Mouse (Mus musculus) liver, adult 2 months (tissue): Measurements from ENCODE around the gene Tgfa. TPM values are rescaled to one million over a fixed set of nuclear protein-coding genes. Genes with fewer than 3 reads are reported as not detected.

Experiments used
- DNase-seq: peaks from one replicate; pipeline ENCODE4 v3.0.0-alpha.2; 2011; ENCODE audit warnings: low read depth, low spot score; ENCODE audit errors: extremely low read depth
- H3K27ac ChIP-seq: fragments of 200-500 bp; replicated peaks from 2 replicates; pipeline ENCODE4 v1.5.1; 2012; ENCODE audit warnings: low read depth, mild to moderate bottlenecking, control low read depth, inconsistent platforms, low read length; ENCODE audit not compliant: insufficient read depth
- H3K27me3 ChIP-seq: fragments of 200-500 bp; 2 replicates; pipeline ENCODE4 v1.6.1; 2012; ENCODE audit warnings: mild to moderate bottlenecking, moderate library complexity, low read length, inconsistent platforms; ENCODE audit not compliant: control insufficient read depth, insufficient read depth
- H3K36me3 ChIP-seq: fragments of 200-500 bp; 2 replicates; pipeline ENCODE4 v1.6.1; 2012; ENCODE audit warnings: low read length, inconsistent platforms; ENCODE audit not compliant: control insufficient read depth, insufficient read depth
- H3K4me1 ChIP-seq: fragments of 200-500 bp; 2 replicates; pipeline ENCODE4 v1.6.1; 2011; ENCODE audit warnings: low read length; ENCODE audit not compliant: control insufficient read depth, insufficient read depth
- H3K4me3 ChIP-seq: fragments of 200-500 bp; 2 replicates; pipeline ENCODE4 v1.5.1; 2011; ENCODE audit warnings: low read depth, mild to moderate bottlenecking, control low read depth, low read length, moderate library complexity; ENCODE audit not compliant: insufficient read depth
- H3K79me2 ChIP-seq: fragments of 200-500 bp; 2 replicates; pipeline ENCODE4 v1.6.1; 2012; ENCODE audit warnings: inconsistent platforms, mild to moderate bottlenecking, low read length, moderate library complexity; ENCODE audit not compliant: control insufficient read depth, insufficient read depth
- H3K9ac ChIP-seq: fragments of 200-500 bp; 2 replicates; pipeline ENCODE4 v1.6.1; 2012; ENCODE audit warnings: low read depth, mild to moderate bottlenecking, control low read depth, inconsistent platforms, low read length
- CTCF ChIP-seq: fragments of 200-500 bp; IDR thresholded peaks from 2 replicates; pipeline ENCODE4 v1.5.1; 2011; ENCODE audit warnings: low read depth, low read length, control low read depth
- POLR2A ChIP-seq: fragments of 200-500 bp; IDR thresholded peaks from 2 replicates; pipeline ENCODE4 v1.6.1; 2011; ENCODE audit warnings: low read length, control low read depth; ENCODE audit not compliant: insufficient read depth; ENCODE audit errors: extremely low read depth
- WGBS: fragments of 180-500 bp; shearing (Covaris S2); methylation state at CpG from one replicate; pipeline ENCODE4 v1.1.7; 2018; 5-methylcytosine and 5-hydroxymethylcytosine counted together
- polyA plus RNA-seq: library from polyadenylated mRNA; depleted of rRNA; stranded (reverse); fragments of >200 nt; gene quantifications from 2 replicates; pipeline ENCODE4 v1.2.3, GENCODE M21; 2012
- total RNA-seq: library from RNA; depleted of rRNA; stranded (reverse); fragments of >200 nt; gene quantifications from 2 replicates; pipeline ENCODE4 v1.2.3, GENCODE M21; 2014

Gene Tgfa
- total and polyA plus RNA-seq, 2 experiments: 6.3 to 13.3 TPM

DNA sequence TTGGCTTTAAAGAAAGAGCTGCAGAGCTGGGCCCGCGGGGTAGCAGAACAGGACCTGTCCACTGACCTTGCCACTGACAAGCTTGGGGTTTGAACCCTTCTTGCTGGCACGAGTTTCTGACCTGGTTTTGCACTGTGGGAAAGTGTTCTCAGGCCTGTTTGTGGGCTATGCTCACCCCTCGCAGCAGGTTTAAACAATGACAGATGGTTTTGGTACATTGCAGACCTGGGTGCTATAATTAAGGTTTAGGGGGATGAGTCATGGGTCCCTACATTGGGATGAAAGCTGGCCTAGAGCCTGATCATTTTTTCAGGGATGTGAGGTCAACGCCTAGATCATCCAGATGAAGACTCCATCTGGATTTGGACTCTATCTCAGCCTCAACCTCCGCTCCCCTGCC, 11.0 kb downstream of the Tgfa start:
- TF ChIP-seq POLR2A: no peak
- no peak for TF ChIP-seq CTCF

DNA sequence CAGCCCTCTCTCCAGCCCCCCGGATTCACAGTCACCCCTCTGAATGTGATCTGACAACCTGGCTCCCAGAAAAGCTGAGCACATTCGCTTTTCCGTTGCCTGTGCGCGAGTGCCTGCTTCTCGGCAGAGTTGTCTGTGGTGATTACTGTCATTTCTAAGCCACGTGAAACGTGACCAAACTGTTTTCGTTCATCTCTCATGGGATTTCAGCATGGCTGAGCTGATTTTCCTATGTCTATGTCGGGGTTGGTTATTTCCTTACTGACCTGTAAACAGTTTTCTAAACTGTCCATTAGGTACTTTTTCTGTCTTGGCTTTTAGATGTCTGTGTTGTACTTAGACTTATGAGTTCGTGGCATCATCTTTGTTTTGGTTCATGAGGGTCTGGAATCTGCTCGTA, 12.0 kb downstream of the Tgfa start:
- Histone ChIP-seq H3K27ac (no peak overlapping the region), H3K4me1 (0 out of 2 replicates have a peak, but pooled peaks cover 7% of the 10 kb centered on the region), H3K4me3 (no peak overlapping the region), H3K36me3 (no peaks in the 10 kb centered on the region), H3K27me3 (no peaks in the 10 kb centered on the region), H3K9ac (no peak overlapping the region), H3K79me2 (peaks cover 26% of the 10 kb centered on the region; the same call in 1 of the 2 replicates)
- WGBS: 91% methylated on average over 12 of the region's 12 CpGs
- TF ChIP-seq POLR2A (no peak), CTCF (no peak)
- no peak for DNase-seq

More for the DNA sequence above, 11.0 kb downstream of the Tgfa start:
- H3K27ac ChIP-seq: no peak overlapping the region
- H3K36me3 ChIP-seq: no peaks in the 10 kb centered on the region
- H3K27me3 ChIP-seq: no peaks in the 10 kb centered on the region
- no peak overlapping the region for H3K9ac ChIP-seq
- peaks cover 26% of the 10 kb centered on the region; the same call in 1 of the 2 replicates for H3K79me2 ChIP-seq
- DNase-seq: no peak
- WGBS: 89% methylated on average over 6 of the region's 6 CpGs
- no peak overlapping the region for H3K4me3 ChIP-seq
- 0 out of 2 replicates have a peak, but pooled peaks cover 7% of the 10 kb centered on the region for H3K4me1 ChIP-seq

DNA sequence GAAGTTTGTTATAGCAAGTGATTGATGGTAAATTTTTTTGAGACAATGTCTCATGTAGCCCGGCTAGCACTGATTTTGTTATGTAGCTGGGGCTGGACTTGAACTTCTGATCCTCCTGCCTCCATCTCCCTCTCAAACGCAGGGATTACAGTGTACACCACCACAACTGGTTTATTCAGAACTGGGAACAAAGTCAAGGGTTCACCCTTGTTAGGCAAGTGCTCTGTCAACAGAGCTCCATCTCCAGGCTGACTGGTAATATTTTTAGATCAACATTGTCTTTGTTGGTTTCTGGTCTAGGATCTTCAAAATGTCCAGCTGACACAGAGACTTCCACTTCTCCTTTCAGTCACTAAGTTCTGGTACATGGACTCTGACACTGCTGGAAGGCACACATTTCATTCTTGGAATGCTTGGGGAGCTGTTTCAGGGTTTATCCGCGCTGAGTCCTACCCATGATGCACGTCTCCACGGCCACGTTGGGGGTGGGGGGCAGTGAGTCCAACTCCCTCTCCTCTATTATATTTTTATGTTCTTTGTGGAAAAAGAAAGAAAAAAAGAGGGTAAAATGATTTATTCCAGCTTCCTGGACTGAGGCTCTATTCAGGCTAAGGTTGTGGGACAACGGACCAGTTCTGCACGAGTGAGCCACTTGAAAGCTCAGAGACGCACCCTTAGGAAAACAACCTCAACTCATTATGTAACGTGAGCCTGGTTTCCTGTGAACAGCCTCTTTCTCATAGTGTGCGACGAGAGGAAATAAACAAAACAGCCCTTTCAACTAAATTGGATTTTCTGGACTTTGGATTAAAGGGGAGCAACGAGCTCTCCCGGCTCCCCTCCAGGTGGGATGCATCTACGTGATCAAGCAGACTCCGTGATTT, 14.4 kb downstream of the Tgfa start:
- H3K4me3 ChIP-seq: peak overlapping the region; percentile 26
- H3K79me2 ChIP-seq: peaks cover 27% of the 10 kb centered on the region; the same call in 1 of the 2 replicates
- H3K27me3 ChIP-seq: no peaks in the 10 kb centered on the region
- no peaks in the 10 kb centered on the region for H3K36me3 ChIP-seq
- H3K4me1 ChIP-seq: peaks cover 18% of the 10 kb centered on the region; the same call in 1 of the 2 replicates
- WGBS: 12% methylated on average over 17 of the region's 17 CpGs
- H3K27ac ChIP-seq: peak overlapping the region; percentile 50
- no peak for TF ChIP-seq CTCF
- TF ChIP-seq POLR2A: no peak
- H3K9ac ChIP-seq: peak overlapping the region; percentile 33; the same call in 1 of the 2 replicates
- peak; percentile 65 for DNase-seq

DNA sequence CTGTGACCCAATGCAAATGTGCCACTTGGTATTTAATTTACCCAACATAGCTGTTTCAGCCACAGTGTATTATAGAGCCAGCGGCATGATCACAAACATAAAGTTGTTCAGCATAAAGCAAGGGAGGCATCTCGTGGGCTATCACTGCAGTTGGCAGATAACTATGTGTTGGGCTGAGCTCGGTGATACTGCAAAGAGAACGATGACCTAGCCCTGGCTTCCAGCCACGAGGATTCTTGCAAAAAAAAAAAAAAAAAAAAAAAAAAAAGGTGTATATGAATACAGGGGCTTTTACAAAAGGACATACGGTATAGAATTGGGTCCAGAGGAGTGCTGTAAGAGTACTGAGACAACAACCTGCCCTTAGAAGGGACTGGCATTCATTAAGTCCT, 15.0 kb downstream of the Tgfa start:
- H3K9ac ChIP-seq: no peak overlapping the region
- H3K27me3 ChIP-seq: no peaks in the 10 kb centered on the region
- peak overlapping the region; percentile 39 for H3K27ac ChIP-seq
- no peak for TF ChIP-seq CTCF
- TF ChIP-seq POLR2A: no peak
- H3K4me3 ChIP-seq: no peak overlapping the region
- H3K4me1 ChIP-seq: peaks cover 18% of the 10 kb centered on the region; the same call in 1 of the 2 replicates
- DNase-seq: peak; percentile 23
- WGBS: 19% methylated on average over 6 of the region's 6 CpGs
- no peaks in the 10 kb centered on the region for H3K36me3 ChIP-seq
- H3K79me2 ChIP-seq: peaks cover 32% of the 10 kb centered on the region; the same call in 1 of the 2 replicates

DNA sequence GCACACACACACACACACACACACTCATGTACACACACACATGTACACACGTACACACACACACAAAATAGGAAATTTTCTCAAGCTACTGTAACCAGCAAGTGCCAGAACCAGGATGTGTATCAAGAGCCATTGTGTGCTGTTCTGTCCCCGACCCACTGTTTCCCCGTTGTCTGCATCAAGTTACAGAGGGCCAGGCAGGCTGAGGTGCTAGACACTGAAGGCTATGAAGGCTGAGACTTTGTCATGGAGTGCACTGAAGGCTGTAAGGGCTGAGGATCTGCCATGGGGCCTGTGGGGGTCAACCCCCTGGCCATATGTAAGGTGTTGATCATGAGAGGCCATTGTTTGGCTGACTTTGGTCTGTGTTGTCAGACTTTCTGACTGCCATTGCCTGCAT, 15.6 kb downstream of the Tgfa start:
- H3K36me3 ChIP-seq: no peaks in the 10 kb centered on the region
- H3K4me3 ChIP-seq: no peak overlapping the region
- H3K27me3 ChIP-seq: no peaks in the 10 kb centered on the region
- peaks cover 18% of the 10 kb centered on the region; the same call in 1 of the 2 replicates for H3K4me1 ChIP-seq
- no peak for DNase-seq
- 90% methylated on average over 3 of the region's 3 CpGs for WGBS
- no peak overlapping the region for H3K27ac ChIP-seq
- peaks cover 35% of the 10 kb centered on the region; the same call in 1 of the 2 replicates for H3K79me2 ChIP-seq
- H3K9ac ChIP-seq: no peak overlapping the region
- TF ChIP-seq POLR2A: no peak
- no peak for TF ChIP-seq CTCF
